Mouse (Mus musculus) kidney, adult 2 months (tissue): ENCODE results near the gene Capn13.

ENCODE experiments used
- CTCF ChIP-seq: fragments of 200-500 bp; conservative IDR thresholded peaks from 2 replicates; pipeline ENCODE4 v1.5.1; 2011; ENCODE audit warnings: low read depth, mild to moderate bottlenecking, control low read depth, low read length, moderate library complexity, mixed read lengths; ENCODE audit not compliant: insufficient read depth, insufficient read length
- POLR2A ChIP-seq: fragments of 200-500 bp; IDR thresholded peaks from one replicate; pipeline ENCODE4 v1.6.1; 2011; ENCODE audit warnings: low read depth, low read length, control low read depth

DNA sequence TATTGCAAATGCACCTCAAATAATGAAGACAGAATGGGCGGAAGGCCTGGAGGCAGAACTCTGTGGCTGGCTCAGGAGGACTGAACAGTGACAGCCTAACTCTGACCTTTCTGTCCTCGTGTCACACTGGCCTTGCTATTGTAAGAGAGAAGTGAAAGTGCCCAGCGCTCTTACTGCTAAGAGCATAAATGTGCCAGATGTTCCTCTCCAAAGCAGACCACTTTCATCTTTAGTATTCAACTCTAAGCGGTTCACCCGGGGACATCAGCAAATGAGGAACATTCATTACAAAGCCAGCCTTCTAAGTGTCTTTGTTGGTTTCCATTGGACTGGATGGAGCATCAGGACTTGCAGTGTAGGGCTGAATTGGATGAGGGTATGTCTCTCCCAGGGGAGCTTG is 39.6 kb downstream of the Capn13 start:
- TF ChIP-seq CTCF = no peak
- TF ChIP-seq POLR2A = no peak
